Mouse (Mus musculus) layer of hippocampus, adult 2 months (tissue): ENCODE results near the gene Tert. TPM values are rescaled to one million over a fixed set of nuclear protein-coding genes. Genes with fewer than 3 reads are reported as not detected.

Experiments used
- DNase-seq, 2 experiments: peaks; one replicate each; pipeline ENCODE4 v3.0.0; 2022; ENCODE audit warnings: low spot score in 2 of 2
- H3K27ac ChIP-seq: fragments of 200-600 bp; 2 replicates; pipeline ENCODE4 v1.8.1; 2022
- H3K4me3 ChIP-seq: fragments of 200-600 bp; 2 replicates; pipeline ENCODE4 v1.8.1; 2022; ENCODE audit warnings: mild to moderate bottlenecking
- CTCF ChIP-seq: fragments of 200-600 bp; conservative IDR thresholded peaks from 2 replicates; pipeline ENCODE4 v1.8.1; 2022; ENCODE audit warnings: antibody characterized with exemption, mild to moderate bottlenecking, moderate library complexity
- long read RNA-seq, 2 experiments: library from polyadenylated mRNA; stranded (forward); transcript quantifications; one replicate each; pipeline ENCODE4 v2.0.0; 2021; ENCODE audit warnings: borderline mapping rate in 2 of 2
- total RNA-seq, 2 experiments: library from RNA; stranded (reverse); gene quantifications; 2 replicates each; pipeline ENCODE4 v1.2.3; 2021

The Tert gene
- 1 to 10 TPM; 3.6 to 5.0 TPM for total RNA-seq
- long read RNA-seq, experiment 1, full-length matches to known transcripts, result 1 of 2 reads
- long read RNA-seq, experiment 1, partial matches to known transcripts, result 0 of 2 reads
- long read RNA-seq, experiment 1, other reads (novel, unspliced or antisense), result 1 of 2 reads
- long read RNA-seq, experiment 2, partial matches to known transcripts, result 0 of 1 reads
- long read RNA-seq, experiment 2, other reads (novel, unspliced or antisense), result 1 of 1 reads

GRCm38 (mm10) chr13:73626745-73627549 lies at the start of gene Tert:
Gene Tert, plus strand, starts transcription at chr13:73626911.
- peak; percentile 21 to 39 for DNase-seq
- peak; percentile 70; the same call in 1 of the 2 replicates for TF ChIP-seq CTCF
- peak within 1 kb of the TSS; percentile 69 for H3K4me3 ChIP-seq
- peak within 1 kb of the TSS; percentile 36; the same call in 1 of the 2 replicates for H3K27ac ChIP-seq

- TF ChIP-seq CTCF, result no peak
- Histone ChIP-seq H3K4me3 (no peak overlapping the region), H3K27ac (no peak overlapping the region)
Observed at GRCm38 (mm10) chr13:73577277-73577676, 49.4 kb upstream of the Tert start.

GRCm38 (mm10) chr13:73591488-73591887 lies 35.2 kb upstream of the Tert start:
- no peak for DNase-seq
- Histone ChIP-seq H3K4me3 (no peak overlapping the region), H3K27ac (no peak overlapping the region)
- TF ChIP-seq CTCF, result no peak

More at GRCm38 (mm10) chr13:73577277-73577676, 49.4 kb upstream of the Tert start:
- no peak for DNase-seq

- TF ChIP-seq CTCF, result no peak
- H3K4me3 ChIP-seq, result no peak overlapping the region
- no peak overlapping the region for H3K27ac ChIP-seq
- no peak for DNase-seq
Observed at GRCm38 (mm10) chr13:73592546-73592945, 34.2 kb upstream of the Tert start.

GRCm38 (mm10) chr13:73596276-73596675 lies 30.4 kb upstream of the Tert start:
- Histone ChIP-seq H3K4me3 (no peak overlapping the region), H3K27ac (no peak overlapping the region)
- DNase-seq, result no peak
- no peak for TF ChIP-seq CTCF

GRCm38 (mm10) chr13:73600217-73600616 lies 26.5 kb upstream of the Tert start:
- no peak overlapping the region for H3K4me3 ChIP-seq
- H3K27ac ChIP-seq, result no peak overlapping the region
- TF ChIP-seq CTCF, result no peak

GRCm38 (mm10) chr13:73603046-73603445 lies 23.7 kb upstream of the Tert start:
- peak overlapping the region; percentile 93 for H3K4me3 ChIP-seq
- DNase-seq, result no peak
- TF ChIP-seq CTCF, result no peak
- H3K27ac ChIP-seq, result peak overlapping the region; percentile 89

More at GRCm38 (mm10) chr13:73600217-73600616, 26.5 kb upstream of the Tert start:
- DNase-seq, result no peak

GRCm38 (mm10) chr13:73603522-73604155 lies 23.1 kb upstream of the Tert start, which contains the start of gene Clptm1l:
Gene Clptm1l, plus strand, starts transcription at chr13:73604006.
- TF ChIP-seq CTCF, result no peak
- peak within 1 kb of the TSS; percentile 93 for H3K4me3 ChIP-seq
- peak within 1 kb of the TSS; percentile 89 for H3K27ac ChIP-seq
- DNase-seq, result peak; percentile 97 to 100

GRCm38 (mm10) chr13:73604156-73604957 lies 22.4 kb upstream of the Tert start:
- peak overlapping the region; percentile 89 for H3K27ac ChIP-seq
- TF ChIP-seq CTCF, result no peak

GRCm38 (mm10) chr13:73618406-73618805 lies 8.3 kb upstream of the Tert start:
- H3K27ac ChIP-seq, result 0 out of 2 replicates have a peak overlapping the region, but pooled peaks have one; percentile 28
- no peak for DNase-seq
- TF ChIP-seq CTCF, result no peak
- H3K4me3 ChIP-seq, result no peak overlapping the region

More at GRCm38 (mm10) chr13:73604156-73604957, 22.4 kb upstream of the Tert start:
- no peak for DNase-seq
- H3K4me3 ChIP-seq, result peak overlapping the region; percentile 93

GRCm38 (mm10) chr13:73620637-73621036 lies 6.1 kb upstream of the Tert start:
- Histone ChIP-seq H3K27ac (no peak overlapping the region), H3K4me3 (no peak overlapping the region)
- TF ChIP-seq CTCF, result peak; percentile 68
- DNase-seq, result no peak

GRCm38 (mm10) chr13:73626410-73626744 lies 334 bp upstream of the Tert start:
- DNase-seq, result no peak
- H3K27ac ChIP-seq, result peak overlapping the region; percentile 36; the same call in 1 of the 2 replicates
- peak overlapping the region; percentile 69 for H3K4me3 ChIP-seq
- TF ChIP-seq CTCF, result no peak; the same call in 1 of the 2 replicates
